ENCODE assay signal across 9 mouse cellular contexts in genomic region chr5:103789619-103790116, GRCm38 (mm10).
DNase-seq lines count a peak whose midpoint lies in the region; ATAC-seq lines count a peak whose summit lies in the region.
"Had no signal": no experiment of that assay in that cellular context is flagged by ENCODE, and none has a peak within 500 bp of the region (broad histone marks: within the 10 kb centered on the region; RNA-seq: fewer than 3 reads in every experiment).

No protein-coding gene starts in this region.

- peaks cover under 1% of the 10 kb centered on the region; the same call in 1 of the 2 replicates for H3K36me3 ChIP-seq in limb, embryonic 15.5 days
- H3K36me3 ChIP-seq in limb, embryonic 10.5 days: peaks cover 5% of the 10 kb centered on the region; the same call in 1 of the 2 replicates

- H3K9me3 ChIP-seq in limb, embryonic 15.5 days: no peaks in the 10 kb centered on the region
- H3K9me3 ChIP-seq in limb, embryonic 10.5 days (replicated peaks): no peaks in the 10 kb centered on the region
- H3K9me3 ChIP-seq: embryonic facial prominence, embryonic 13.5 days had no signal

- H3K9ac ChIP-seq in limb, embryonic 15.5 days: no peak overlapping the region
- H3K9ac ChIP-seq: embryonic facial prominence, embryonic 13.5 days had no signal

- WGBS in limb, embryonic 15.5 days: 80% methylated on average over 9 of the region's 9 CpGs
- WGBS in limb, embryonic 10.5 days: 88% methylated on average over 9 of the region's 9 CpGs

- H3K27me3 ChIP-seq in limb, embryonic 15.5 days: no peaks in the 10 kb centered on the region
- no peaks in the 10 kb centered on the region for H3K27me3 ChIP-seq in limb, embryonic 10.5 days (ENCODE audit: low read depth, poor library complexity, severe bottlenecking)
- H3K27me3 ChIP-seq: embryonic facial prominence, embryonic 13.5 days had no signal

- H3K27ac ChIP-seq in limb, embryonic 15.5 days: peak overlapping the region; percentile 59; the same call in 1 of the 2 replicates
- no peak overlapping the region for H3K27ac ChIP-seq in limb, embryonic 10.5 days
- H3K27ac ChIP-seq: embryonic facial prominence, embryonic 13.5 days had no signal

- no peak for ATAC-seq in limb, embryonic 15.5 days (ENCODE audit: insufficient number of reproducible peaks, low FRiP score, low TSS enrichment, low read depth)
- peak; percentile 94 for ATAC-seq in cerebellum, adult (ENCODE audit: insufficient number of reproducible peaks, low FRiP score, low TSS enrichment)

- no peak overlapping the region for H3K4me2 ChIP-seq in limb, embryonic 15.5 days
- H3K4me2 ChIP-seq: embryonic facial prominence, embryonic 13.5 days had no signal

- DNase-seq in limb, embryonic 10.5 days (ENCODE audit: low spot score): no peak
- peak; percentile 83 for DNase-seq in gastrocnemius, postnatal 25 days
- peak; percentile 81 for DNase-seq in layer of hippocampus, adult 9-11 months
- DNase-seq in right cerebral cortex, postnatal 4 days: peak; percentile 47
- no peak for DNase-seq in urinary bladder, postnatal 10 days (ENCODE audit: low spot score)
- no peak for DNase-seq in urinary bladder, postnatal 14 days (ENCODE audit: low spot score)

- H3K4me1 ChIP-seq in limb, embryonic 15.5 days: peaks cover 8% of the 10 kb centered on the region; the same call in 1 of the 2 replicates
- peaks cover 18% of the 10 kb centered on the region for H3K4me1 ChIP-seq in limb, embryonic 10.5 days
- H3K4me1 ChIP-seq: embryonic facial prominence, embryonic 13.5 days had no signal

- H3K4me3 ChIP-seq in limb, embryonic 15.5 days: no peak overlapping the region
- H3K4me3 ChIP-seq in limb, embryonic 10.5 days: no peak overlapping the region
- H3K4me3 ChIP-seq: embryonic facial prominence, embryonic 13.5 days had no signal

Comparison
In these comparisons a context has a peak if more than half of its experiments do, and no peak if none do; other contexts are left out.
1. DNase-seq: peak in gastrocnemius, postnatal 25 days (single experiment), layer of hippocampus, adult 9-11 months (single experiment) and right cerebral cortex, postnatal 4 days (single experiment); none in limb, embryonic 10.5 days (single experiment), urinary bladder, postnatal 10 days (single experiment) and urinary bladder, postnatal 14 days (single experiment).